Mouse (Mus musculus) ES-Bruce4 (cell line): Measurements from ENCODE around the gene Bfsp1. TPM values are rescaled to one million over a fixed set of nuclear protein-coding genes. Genes with fewer than 3 reads are reported as not detected.

ENCODE experiments used
- H3K27ac ChIP-seq: 2 replicates; pipeline ENCODE4 v1.5.1; 2012; ENCODE audit warnings: low read length, inconsistent platforms; ENCODE audit not compliant: insufficient read depth
- H3K27me3 ChIP-seq: 2 replicates; pipeline ENCODE4 v1.6.1; 2012; ENCODE audit warnings: mild to moderate bottlenecking, low read length, inconsistent platforms; ENCODE audit not compliant: control insufficient read depth, poor library complexity, insufficient read depth, severe bottlenecking
- H3K36me3 ChIP-seq: 2 replicates; pipeline ENCODE4 v1.6.1; 2012; ENCODE audit warnings: inconsistent platforms, mild to moderate bottlenecking, low read length, moderate library complexity; ENCODE audit not compliant: control insufficient read depth, poor library complexity, insufficient read depth, severe bottlenecking
- H3K4me1 ChIP-seq: one replicate; pipeline ENCODE4 v1.8.1; 2011; ENCODE audit warnings: low read length; ENCODE audit not compliant: control insufficient read depth, insufficient read depth
- H3K4me3 ChIP-seq: 2 replicates; pipeline ENCODE4 v1.5.1; 2011; ENCODE audit warnings: low read depth, mild to moderate bottlenecking, low read length
- H3K9ac ChIP-seq: 2 replicates; pipeline ENCODE4 v1.6.1; 2012; ENCODE audit warnings: low read depth, mild to moderate bottlenecking, inconsistent platforms; ENCODE audit not compliant: poor library complexity, severe bottlenecking
- H3K9me3 ChIP-seq: replicated peaks from 2 replicates; pipeline ENCODE4 v1.6.1; 2012; ENCODE audit warnings: mild to moderate bottlenecking, low read length, inconsistent platforms; ENCODE audit not compliant: control insufficient read depth, poor library complexity, insufficient read depth, severe bottlenecking
- CTCF ChIP-seq: IDR thresholded peaks from one replicate; pipeline ENCODE4 v1.8.1; 2011; ENCODE audit warnings: low read depth, low read length
- EP300 ChIP-seq: IDR thresholded peaks from 2 replicates; pipeline ENCODE4 v1.6.1; 2011; ENCODE audit warnings: low read depth, low read length; ENCODE audit not compliant: insufficient read depth
- POLR2A ChIP-seq: IDR thresholded peaks from one replicate; pipeline ENCODE4 v1.8.1; 2011; ENCODE audit warnings: low read length; ENCODE audit not compliant: insufficient read depth
- polyA plus RNA-seq: library from polyadenylated mRNA; stranded (reverse); fragments of >200 nt; gene quantifications from 2 replicates; pipeline ENCODE4 v1.2.4, GENCODE M21; 2011; ENCODE audit warnings: low read depth; ENCODE audit not compliant: missing spikeins, insufficient read depth, insufficient read length

Bfsp1 gene
- polyA plus RNA-seq, 1 experiment, result 0.58 TPM

- Histone ChIP-seq H3K4me3 (no peak overlapping the region), H3K36me3 (no peaks in the 10 kb centered on the region), H3K27me3 (no peaks in the 10 kb centered on the region), H3K27ac (no peak overlapping the region), H3K4me1 (no peaks in the 10 kb centered on the region), H3K9ac (no peak overlapping the region), H3K9me3 (no peaks in the 10 kb centered on the region)
- TF ChIP-seq CTCF (no peak), EP300 (no peak), POLR2A (no peak)
Observed at GRCm38 (mm10) chr2:143795858-143796257, 67.1 kb downstream of the Bfsp1 start.

- TF ChIP-seq POLR2A, result no peak
- no peak for TF ChIP-seq EP300
- no peak for TF ChIP-seq CTCF
- Histone ChIP-seq H3K4me3 (no peak overlapping the region), H3K9ac (no peak overlapping the region), H3K9me3 (no peaks in the 10 kb centered on the region), H3K36me3 (no peaks in the 10 kb centered on the region), H3K27ac (no peak overlapping the region), H3K27me3 (no peaks in the 10 kb centered on the region), H3K4me1 (no peaks in the 10 kb centered on the region)
Observed at GRCm38 (mm10) chr2:143789911-143790310, 73.1 kb downstream of the Bfsp1 start.

- no peak overlapping the region for H3K27ac ChIP-seq
- H3K36me3 ChIP-seq, result no peaks in the 10 kb centered on the region
- H3K9ac ChIP-seq, result no peak overlapping the region
- no peak overlapping the region for H3K4me3 ChIP-seq
- no peaks in the 10 kb centered on the region for H3K9me3 ChIP-seq
- TF ChIP-seq POLR2A (no peak), EP300 (no peak), CTCF (no peak)
- no peaks in the 10 kb centered on the region for H3K27me3 ChIP-seq
- no peaks in the 10 kb centered on the region for H3K4me1 ChIP-seq
Observed at GRCm38 (mm10) chr2:143780310-143780709, 82.7 kb downstream of the Bfsp1 start.

Other genes starting within 250 kb of the Bfsp1 start
- gene Dstn, start 52.1 kb upstream of the Bfsp1 start, polyA plus RNA-seq, result 752 and 769 TPM in 2 replicates
- 446 and 451 TPM in 2 replicates for gene Rrbp1, start 148.1 kb upstream of the Bfsp1 start, polyA plus RNA-seq
- gene Banf2, start 169.9 kb upstream of the Bfsp1 start, polyA plus RNA-seq, result not detected in 2 replicates